Mouse (Mus musculus): ENCODE data around the gene Shank2. TPM values are rescaled to one million over a fixed set of nuclear protein-coding genes. Genes with fewer than 3 reads are reported as not detected.

The Shank2 gene
- polyA plus RNA-seq, 1 experiment from 2014 or later: 0.69 TPM

- no peak overlapping the region for H3K4me2 ChIP-seq (replicated peaks; ENCODE audit: low read depth)
- TF ChIP-seq CTCF (IDR thresholded peaks at IDR 0.05; ENCODE audit: low read depth) (peak; percentile 87), EP300 (optimal IDR thresholded peaks at IDR 0.05) (no peak)
- ATAC-seq (ENCODE audit: low FRiP score, low TSS enrichment) (no peak), DNase-seq (ENCODE audit: low spot score) (peak; percentile 69)
- H3K9me3 ChIP-seq (ENCODE audit: control insufficient read depth, low read length): no peaks in the 10 kb centered on the region
- no peak overlapping the region for H3K27ac ChIP-seq (replicated peaks)
- no peak overlapping the region for H3K9ac ChIP-seq (ENCODE audit: low read length)
- H3K4me1 ChIP-seq (replicated peaks; ENCODE audit: control insufficient read depth, insufficient read depth): no peaks in the 10 kb centered on the region
- WGBS: 19% methylated on average over 7 of the region's 7 CpGs
- H3K36me3 ChIP-seq (ENCODE audit: control insufficient read depth, insufficient read depth, low read length): no peaks in the 10 kb centered on the region
- no peaks in the 10 kb centered on the region for H3K27me3 ChIP-seq (ENCODE audit: control insufficient read depth, insufficient read depth, low read length)
- H3K4me3 ChIP-seq (ENCODE audit: low read depth, low read length): no peak overlapping the region
Measured at GRCm38 (mm10) chr7:144207849-144208248, 206.1 kb downstream of the Shank2 start.

- no peaks in the 10 kb centered on the region for H3K4me1 ChIP-seq (replicated peaks; ENCODE audit: control insufficient read depth, insufficient read depth)
- no peak overlapping the region for H3K4me3 ChIP-seq (ENCODE audit: low read depth, low read length)
- no peak overlapping the region for H3K9ac ChIP-seq (ENCODE audit: low read length)
- no peaks in the 10 kb centered on the region for H3K9me3 ChIP-seq (ENCODE audit: control insufficient read depth, low read length)
- no peak overlapping the region for H3K27ac ChIP-seq (replicated peaks)
- TF ChIP-seq CTCF (IDR thresholded peaks at IDR 0.05; ENCODE audit: low read depth): no peak
- no peak for TF ChIP-seq EP300 (optimal IDR thresholded peaks at IDR 0.05)
- ATAC-seq (ENCODE audit: low FRiP score, low TSS enrichment) (no peak), DNase-seq (ENCODE audit: low spot score) (no peak)
- 73% methylated on average over 1 of the region's 1 CpGs for WGBS
- no peaks in the 10 kb centered on the region for H3K27me3 ChIP-seq (ENCODE audit: control insufficient read depth, insufficient read depth, low read length)
- H3K4me2 ChIP-seq (replicated peaks; ENCODE audit: low read depth): no peak overlapping the region
- H3K36me3 ChIP-seq (ENCODE audit: control insufficient read depth, insufficient read depth, low read length): no peaks in the 10 kb centered on the region
Measured at GRCm38 (mm10) chr7:144208628-144209027, 206.9 kb downstream of the Shank2 start.

- Histone ChIP-seq H3K27me3 (ENCODE audit: control insufficient read depth, insufficient read depth, low read length) (no peaks in the 10 kb centered on the region), H3K4me3 (ENCODE audit: low read depth, low read length) (no peak overlapping the region), H3K4me1 (replicated peaks; ENCODE audit: control insufficient read depth, insufficient read depth) (no peaks in the 10 kb centered on the region), H3K27ac (replicated peaks) (no peak overlapping the region), H3K9me3 (ENCODE audit: control insufficient read depth, low read length) (no peaks in the 10 kb centered on the region), H3K4me2 (replicated peaks; ENCODE audit: low read depth) (no peak overlapping the region), H3K36me3 (ENCODE audit: control insufficient read depth, insufficient read depth, low read length) (no peaks in the 10 kb centered on the region), H3K9ac (ENCODE audit: low read length) (no peak overlapping the region)
- DNase-seq (ENCODE audit: low spot score): no peak
- TF ChIP-seq EP300 (optimal IDR thresholded peaks at IDR 0.05) (no peak), CTCF (IDR thresholded peaks at IDR 0.05; ENCODE audit: low read depth) (no peak)
- ATAC-seq (ENCODE audit: low FRiP score, low TSS enrichment): no peak
- WGBS: 85% methylated on average over 9 of the region's 9 CpGs
Measured at GRCm38 (mm10) chr7:144210526-144210925, 208.8 kb downstream of the Shank2 start.

GRCm38 (mm10) chr7:144212694-144213093 is 211.0 kb downstream of the Shank2 start:
- Histone ChIP-seq H3K27me3 (ENCODE audit: control insufficient read depth, insufficient read depth, low read length) (no peaks in the 10 kb centered on the region), H3K9ac (ENCODE audit: low read length) (no peak overlapping the region), H3K4me3 (ENCODE audit: low read depth, low read length) (no peak overlapping the region), H3K9me3 (ENCODE audit: control insufficient read depth, low read length) (no peaks in the 10 kb centered on the region), H3K4me2 (replicated peaks; ENCODE audit: low read depth) (no peak overlapping the region), H3K36me3 (ENCODE audit: control insufficient read depth, insufficient read depth, low read length) (no peaks in the 10 kb centered on the region), H3K27ac (replicated peaks) (no peak overlapping the region), H3K4me1 (replicated peaks; ENCODE audit: control insufficient read depth, insufficient read depth) (no peaks in the 10 kb centered on the region)
- ATAC-seq (ENCODE audit: low FRiP score, low TSS enrichment) (no peak), DNase-seq (ENCODE audit: low spot score) (no peak)
- no peak for TF ChIP-seq CTCF (IDR thresholded peaks at IDR 0.05; ENCODE audit: low read depth)
- TF ChIP-seq EP300 (optimal IDR thresholded peaks at IDR 0.05): no peak

- 2% methylated on average over 3 of the region's 3 CpGs for WGBS
- no peaks in the 10 kb centered on the region for H3K27me3 ChIP-seq (ENCODE audit: control insufficient read depth, insufficient read depth, low read length)
- ATAC-seq (ENCODE audit: low FRiP score, low TSS enrichment) (peak; percentile 58; the same call in 1 of the 2 replicates), DNase-seq (ENCODE audit: low spot score) (peak; percentile 60)
- peak; percentile 98 for TF ChIP-seq CTCF (IDR thresholded peaks at IDR 0.05; ENCODE audit: low read depth)
- TF ChIP-seq EP300 (optimal IDR thresholded peaks at IDR 0.05): no peak
- no peaks in the 10 kb centered on the region for H3K36me3 ChIP-seq (ENCODE audit: control insufficient read depth, insufficient read depth, low read length)
- H3K4me2 ChIP-seq (replicated peaks; ENCODE audit: low read depth): no peak overlapping the region
- no peak overlapping the region for H3K27ac ChIP-seq (replicated peaks)
- no peak overlapping the region for H3K4me3 ChIP-seq (ENCODE audit: low read depth, low read length)
- H3K9me3 ChIP-seq (ENCODE audit: control insufficient read depth, low read length): no peaks in the 10 kb centered on the region
- no peaks in the 10 kb centered on the region for H3K4me1 ChIP-seq (replicated peaks; ENCODE audit: control insufficient read depth, insufficient read depth)
- no peak overlapping the region for H3K9ac ChIP-seq (ENCODE audit: low read length)
Measured at GRCm38 (mm10) chr7:144217192-144217591, 215.5 kb downstream of the Shank2 start.

- H3K4me1 ChIP-seq (replicated peaks; ENCODE audit: control insufficient read depth, insufficient read depth): no peaks in the 10 kb centered on the region
- DNase-seq (ENCODE audit: low spot score): no peak
- H3K27ac ChIP-seq (replicated peaks): no peak overlapping the region
- ATAC-seq (ENCODE audit: low FRiP score, low TSS enrichment): no peak
- H3K9me3 ChIP-seq (ENCODE audit: control insufficient read depth, low read length): no peaks in the 10 kb centered on the region
- TF ChIP-seq EP300 (optimal IDR thresholded peaks at IDR 0.05): no peak
- TF ChIP-seq CTCF (IDR thresholded peaks at IDR 0.05; ENCODE audit: low read depth): no peak
- no peaks in the 10 kb centered on the region for H3K36me3 ChIP-seq (ENCODE audit: control insufficient read depth, insufficient read depth, low read length)
- no peak overlapping the region for H3K9ac ChIP-seq (ENCODE audit: low read length)
- no peak overlapping the region for H3K4me2 ChIP-seq (replicated peaks; ENCODE audit: low read depth)
- H3K4me3 ChIP-seq (ENCODE audit: low read depth, low read length): no peak overlapping the region
- 85% methylated on average over 5 of the region's 5 CpGs for WGBS
- no peaks in the 10 kb centered on the region for H3K27me3 ChIP-seq (ENCODE audit: control insufficient read depth, insufficient read depth, low read length)
Measured at GRCm38 (mm10) chr7:144228683-144229082, 227.0 kb downstream of the Shank2 start.
